Mouse (Mus musculus) hindbrain, embryonic 14.5 days (tissue): ENCODE measurements around the gene Dlec1. TPM values are rescaled to one million over a fixed set of nuclear protein-coding genes. Genes with fewer than 3 reads are reported as not detected.

Source experiments
- ATAC-seq: fragments of 200-750 bp; cut with Nextera tagmentation; 2 replicates; pipeline ENCODE4 v1.8.0; 2017; ENCODE audit warnings: moderate number of reproducible peaks, mild to moderate bottlenecking, moderate TSS enrichment, moderate library complexity; ENCODE audit not compliant: low FRiP score
- DNase-seq: peaks from one replicate; pipeline ENCODE4 v3.0.0-alpha.2; 2015; ENCODE audit warnings: low spot score
- H3K27ac ChIP-seq: fragments of 300-500 bp; sonication (generic); 2 replicates; pipeline ENCODE4 v1.5.1; 2014; ENCODE audit warnings: mild to moderate bottlenecking, moderate library complexity
- H3K27me3 ChIP-seq: fragments of 300-500 bp; sonication (generic); 2 replicates; pipeline ENCODE4 v1.6.1; 2014; ENCODE audit warnings: mild to moderate bottlenecking, low read length, mixed read lengths; ENCODE audit not compliant: control insufficient read depth, insufficient read depth
- H3K36me3 ChIP-seq: fragments of 300-500 bp; sonication (generic); replicated peaks from 2 replicates; pipeline ENCODE4 v1.6.1; 2014; ENCODE audit not compliant: control insufficient read depth, insufficient read depth
- H3K4me1 ChIP-seq: fragments of 300-500 bp; sonication (generic); replicated peaks from 2 replicates; pipeline ENCODE4 v1.6.1; 2014; ENCODE audit warnings: antibody characterized with exemption, low read length, mixed read lengths; ENCODE audit not compliant: control insufficient read depth, insufficient read depth
- H3K4me2 ChIP-seq: fragments of 300-500 bp; sonication (generic); replicated peaks from 2 replicates; pipeline ENCODE4 v1.6.1; 2014; ENCODE audit warnings: mild to moderate bottlenecking, moderate library complexity
- H3K4me3 ChIP-seq: fragments of 300-500 bp; sonication (generic); replicated peaks from 2 replicates; pipeline ENCODE4 v1.5.1; 2014; ENCODE audit warnings: mild to moderate bottlenecking, low read length
- H3K9ac ChIP-seq: fragments of 300-500 bp; sonication (generic); 2 replicates; pipeline ENCODE4 v1.6.1; 2014
- H3K9me3 ChIP-seq: fragments of 300-500 bp; sonication (generic); 2 replicates; pipeline ENCODE4 v1.6.1; 2016; ENCODE audit warnings: low read length; ENCODE audit not compliant: control insufficient read depth
- WGBS: fragments of 180-500 bp; shearing (Covaris S2); extraction: QIAGEN DNeasy Blood & Tissue Kit; methylation state at CpG from one replicate; pipeline ENCODE4 v1.1.7; 2014; 5-methylcytosine and 5-hydroxymethylcytosine counted together
- polyA plus RNA-seq: library from polyadenylated mRNA; unstranded; fragments of >200 nt; fragmentation: Nextera tagmentation; extraction: Ambion mirVana; gene quantifications from 2 replicates; pipeline ENCODE4 v1.2.1, GENCODE M21; 2014

Gene Dlec1
- 1.3 and 1.7 TPM in 2 replicates for polyA plus RNA-seq

DNA sequence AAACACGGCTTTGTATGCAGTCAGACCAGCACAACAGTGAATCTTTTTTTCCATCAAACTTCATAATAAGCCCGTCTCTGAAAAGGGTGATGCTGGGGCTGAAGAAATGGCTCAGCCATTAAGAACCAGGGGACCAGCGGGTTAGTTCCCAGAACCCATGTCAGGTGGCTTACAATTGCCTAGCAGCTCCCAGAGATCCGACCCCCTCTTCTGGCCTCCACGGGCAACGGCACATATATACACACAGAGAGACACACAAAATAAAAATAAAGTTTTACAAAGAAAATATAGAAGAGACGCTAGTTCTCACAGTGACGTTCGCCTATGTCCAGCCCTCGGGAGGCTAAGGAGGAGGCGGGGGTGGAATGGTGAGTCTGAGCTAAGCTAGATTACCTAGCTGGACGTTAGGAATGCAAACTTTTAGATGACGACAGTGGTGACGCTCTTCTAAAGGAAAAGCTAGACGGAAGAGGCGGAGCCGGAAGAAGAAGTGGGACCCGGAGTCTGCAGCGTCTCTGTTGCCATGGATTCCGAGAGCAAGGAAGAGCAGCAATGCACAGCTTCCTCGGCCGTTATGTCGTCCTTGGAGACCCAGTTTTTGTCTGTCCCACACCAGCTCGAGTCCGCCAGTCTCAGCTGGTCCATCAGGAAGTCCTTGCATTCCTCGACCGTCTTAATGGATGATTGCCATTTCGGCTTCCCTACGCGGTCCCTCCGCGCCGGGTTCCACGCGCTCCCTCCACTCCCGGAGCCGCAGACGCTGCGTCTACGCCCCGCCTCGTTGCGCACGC, at the start of gene Dlec1:
Dlec1 (plus strand) TSS at position 487 of the 791 bp plus-strand sequence.
- Histone ChIP-seq H3K4me2 (peak within 1 kb of the TSS; percentile 72), H3K27ac (0 out of 2 replicates have a peak within 1 kb of the TSS, but pooled peaks have one; percentile 43), H3K9me3 (no peaks in the 10 kb centered on the region), H3K36me3 (no peaks in the 10 kb centered on the region), H3K27me3 (peaks cover 9% of the 10 kb centered on the region; the same call in 1 of the 2 replicates), H3K4me3 (peak within 1 kb of the TSS; percentile 70), H3K9ac (peak within 1 kb of the TSS; percentile 50), H3K4me1 (peaks cover 11% of the 10 kb centered on the region; the same call in 1 of the 2 replicates)
- DNase-seq (peak; percentile 86), ATAC-seq (peak; percentile 89)
- WGBS: 3% methylated on average over 44 of the region's 44 CpGs

DNA sequence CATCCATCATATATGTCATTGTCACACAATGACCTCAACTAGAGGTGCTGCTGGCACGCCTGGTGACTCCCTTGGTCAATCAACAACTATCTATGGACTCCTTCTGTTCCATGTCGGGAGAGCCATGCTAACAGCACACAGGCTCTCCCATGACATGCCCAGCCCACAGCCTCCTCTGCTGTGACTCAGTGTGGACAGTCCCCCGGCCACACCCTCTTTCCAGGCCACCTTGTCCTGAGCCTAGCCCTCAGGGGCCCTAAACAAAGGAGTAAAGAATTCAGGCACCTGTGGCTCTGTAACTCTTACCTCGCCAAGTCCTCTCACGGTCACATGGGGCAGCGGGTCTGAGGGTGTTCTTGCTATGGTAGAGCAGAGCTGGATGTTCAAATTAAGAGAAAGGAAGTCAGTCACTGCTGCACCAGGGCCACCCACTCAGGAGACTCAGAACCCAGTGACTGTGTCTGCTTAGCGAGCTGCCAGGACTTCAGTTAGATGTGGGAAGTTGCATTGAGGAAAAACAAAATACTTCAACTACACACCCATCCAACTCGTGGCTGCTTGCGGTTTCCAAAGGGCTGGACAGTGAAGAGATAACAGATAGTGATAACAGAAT, 48.2 kb upstream of the Dlec1 start:
- Histone ChIP-seq H3K36me3 (no peaks in the 10 kb centered on the region), H3K9me3 (no peaks in the 10 kb centered on the region), H3K9ac (no peak overlapping the region), H3K27ac (no peak overlapping the region), H3K4me2 (no peak overlapping the region), H3K4me3 (no peak overlapping the region), H3K27me3 (peaks cover 6% of the 10 kb centered on the region; the same call in 1 of the 2 replicates), H3K4me1 (peaks cover 9% of the 10 kb centered on the region; the same call in 1 of the 2 replicates)
- ATAC-seq (no peak), DNase-seq (no peak)
- 77% methylated on average over 9 of the region's 9 CpGs for WGBS

DNA sequence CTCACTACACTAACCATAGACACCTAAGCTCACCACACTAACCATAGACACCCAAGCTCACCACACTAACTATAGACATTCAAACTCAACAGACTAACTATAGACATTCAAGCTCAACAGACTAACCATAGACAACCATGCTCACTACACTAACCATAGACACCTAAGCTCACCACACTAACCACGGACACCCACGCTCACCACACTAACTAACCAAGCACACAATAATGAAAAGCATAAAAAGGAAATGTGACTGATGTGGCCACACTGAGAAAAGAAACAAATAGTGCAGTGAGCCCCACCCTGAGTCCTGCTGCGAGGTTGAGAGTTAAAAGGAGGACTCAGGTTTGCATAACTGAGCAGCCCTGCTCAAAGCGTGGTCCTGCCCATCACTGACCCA, 46.9 kb upstream of the Dlec1 start:
- H3K27ac ChIP-seq: no peak overlapping the region
- H3K27me3 ChIP-seq: peaks cover 6% of the 10 kb centered on the region; the same call in 1 of the 2 replicates
- H3K4me1 ChIP-seq: peaks cover 9% of the 10 kb centered on the region; the same call in 1 of the 2 replicates
- no peak for ATAC-seq
- H3K9ac ChIP-seq: no peak overlapping the region
- H3K4me2 ChIP-seq: no peak overlapping the region
- no peaks in the 10 kb centered on the region for H3K9me3 ChIP-seq
- no peak for DNase-seq
- H3K36me3 ChIP-seq: no peaks in the 10 kb centered on the region
- 92% methylated on average over 4 of the region's 4 CpGs for WGBS
- no peak overlapping the region for H3K4me3 ChIP-seq

- Histone ChIP-seq H3K27ac (no peak overlapping the region), H3K9me3 (no peaks in the 10 kb centered on the region), H3K4me1 (0 out of 2 replicates have a peak, but pooled peaks cover under 1% of the 10 kb centered on the region), H3K4me2 (no peak overlapping the region), H3K36me3 (no peaks in the 10 kb centered on the region), H3K4me3 (no peak overlapping the region), H3K27me3 (no peaks in the 10 kb centered on the region), H3K9ac (no peak overlapping the region)
- DNase-seq (no peak), ATAC-seq (no peak)
- WGBS: 83% methylated on average over 7 of the region's 7 CpGs
Observed at GRCm38 (mm10) chr9:119058245-119058644, 44.0 kb upstream of the Dlec1 start.

DNA sequence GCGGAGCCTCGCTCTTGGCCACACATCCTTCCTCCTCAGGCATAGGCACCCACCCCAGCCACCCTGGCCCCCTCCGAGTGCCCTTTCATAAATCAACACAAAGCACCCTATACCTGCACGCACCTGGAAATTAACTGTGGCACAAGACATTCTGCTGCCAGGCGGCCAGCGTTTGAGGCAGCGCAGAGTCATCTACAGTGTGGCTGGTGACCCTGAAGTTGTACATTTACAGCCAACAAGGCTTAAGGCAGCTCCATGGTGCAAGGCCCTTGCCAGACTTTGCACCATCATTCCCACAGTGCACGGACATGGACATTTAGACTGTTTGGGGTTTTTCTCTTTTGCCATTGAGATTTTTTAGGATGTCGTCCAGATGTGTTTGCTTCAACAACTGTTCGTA, 41.6 kb upstream of the Dlec1 start:
- no peaks in the 10 kb centered on the region for H3K36me3 ChIP-seq
- DNase-seq (no peak), ATAC-seq (no peak)
- H3K9ac ChIP-seq: no peak overlapping the region
- no peak overlapping the region for H3K27ac ChIP-seq
- no peak overlapping the region for H3K4me2 ChIP-seq
- no peaks in the 10 kb centered on the region for H3K27me3 ChIP-seq
- 92% methylated on average over 10 of the region's 10 CpGs for WGBS
- no peak overlapping the region for H3K4me3 ChIP-seq
- H3K9me3 ChIP-seq: no peaks in the 10 kb centered on the region
- H3K4me1 ChIP-seq: no peaks in the 10 kb centered on the region

GRCm38 (mm10) chr9:119063036-119063644, 39.1 kb upstream of the Dlec1 start:
- H3K27me3 ChIP-seq: no peaks in the 10 kb centered on the region
- no peak overlapping the region for H3K4me3 ChIP-seq
- H3K27ac ChIP-seq: no peak overlapping the region
- no peaks in the 10 kb centered on the region for H3K36me3 ChIP-seq
- no peaks in the 10 kb centered on the region for H3K9me3 ChIP-seq
- DNase-seq: no peak
- no peak for ATAC-seq
- H3K4me1 ChIP-seq: no peaks in the 10 kb centered on the region
- H3K4me2 ChIP-seq: no peak overlapping the region
- no peak overlapping the region for H3K9ac ChIP-seq
- WGBS: 30% methylated on average over 19 of the region's 19 CpGs

DNA sequence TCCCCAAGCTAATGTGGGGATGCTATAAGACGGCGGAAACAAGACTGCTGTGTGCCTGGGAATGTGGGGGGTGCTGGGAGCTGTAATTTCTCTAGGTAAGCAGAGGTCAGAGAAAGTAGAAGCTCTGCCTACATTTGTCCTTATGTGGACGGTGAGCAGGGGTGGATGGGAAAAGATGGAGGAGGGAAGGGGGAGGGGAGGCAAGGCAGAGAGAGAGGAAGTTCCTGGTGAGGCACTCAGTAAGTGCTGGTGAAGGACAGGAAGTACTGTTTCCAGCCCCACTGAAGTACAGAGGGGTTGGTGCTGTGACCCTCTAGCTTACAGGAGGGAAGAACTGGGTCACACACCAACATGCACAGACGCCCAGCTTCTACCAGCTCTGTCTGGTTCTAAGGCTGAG, 38.0 kb upstream of the Dlec1 start:
- Histone ChIP-seq H3K27me3 (no peaks in the 10 kb centered on the region), H3K9me3 (no peaks in the 10 kb centered on the region), H3K9ac (no peak overlapping the region), H3K4me1 (no peaks in the 10 kb centered on the region), H3K4me2 (no peak overlapping the region), H3K36me3 (no peaks in the 10 kb centered on the region), H3K27ac (no peak overlapping the region), H3K4me3 (no peak overlapping the region)
- 67% methylated on average over 4 of the region's 4 CpGs for WGBS
- DNase-seq: no peak
- ATAC-seq: no peak

- no peaks in the 10 kb centered on the region for H3K4me1 ChIP-seq
- no peak overlapping the region for H3K4me3 ChIP-seq
Observed at GRCm38 (mm10) chr9:119067601-119068000, 34.7 kb upstream of the Dlec1 start.

GRCm38 (mm10) chr9:119068266-119068665, 34.0 kb upstream of the Dlec1 start:
- no peak for ATAC-seq
- DNase-seq: no peak
- Histone ChIP-seq H3K9ac (no peak overlapping the region), H3K4me3 (no peak overlapping the region), H3K4me2 (no peak overlapping the region), H3K4me1 (no peaks in the 10 kb centered on the region), H3K9me3 (no peaks in the 10 kb centered on the region), H3K36me3 (peaks cover 17% of the 10 kb centered on the region; the same call in 1 of the 2 replicates), H3K27me3 (no peaks in the 10 kb centered on the region), H3K27ac (no peak overlapping the region)
- WGBS: 88% methylated on average over 11 of the region's 11 CpGs

More at GRCm38 (mm10) chr9:119067601-119068000, 34.7 kb upstream of the Dlec1 start:
- no peak overlapping the region for H3K4me2 ChIP-seq
- no peak overlapping the region for H3K9ac ChIP-seq
- ATAC-seq (peak; percentile 33; the same call in 1 of the 2 replicates), DNase-seq (peak; percentile 80)
- WGBS: 4% methylated on average over 6 of the region's 6 CpGs
- H3K27ac ChIP-seq: no peak overlapping the region
- H3K9me3 ChIP-seq: no peaks in the 10 kb centered on the region
- no peaks in the 10 kb centered on the region for H3K27me3 ChIP-seq
- peaks cover 16% of the 10 kb centered on the region; the same call in 1 of the 2 replicates for H3K36me3 ChIP-seq
